Mouse (Mus musculus) liver, postnatal 0 days (tissue): Measurements from ENCODE around the gene Gkap1. TPM values are rescaled to one million over a fixed set of nuclear protein-coding genes. Genes with fewer than 3 reads are reported as not detected.
A peak's percentile ranks its signal among the peaks of the same experiment; 100 is the strongest.

Source experiments
- ATAC-seq: fragments of 200-750 bp; cut with Nextera tagmentation; 2 replicates; pipeline ENCODE4 v1.8.0; 2017; ENCODE audit warnings: mild to moderate bottlenecking, moderate library complexity
- DNase-seq: peaks from one replicate; pipeline ENCODE4 v3.0.0-alpha.2; 2016
- H3K27ac ChIP-seq: fragments of 300-500 bp; sonication (generic); 2 replicates; pipeline ENCODE4 v1.5.1; 2014; ENCODE audit warnings: antibody characterized with exemption, moderate library complexity, mild to moderate bottlenecking, low read depth
- H3K27me3 ChIP-seq: fragments of 300-500 bp; sonication (generic); 2 replicates; pipeline ENCODE4 v1.6.1; 2014; ENCODE audit warnings: low read length, control low read depth, mixed read lengths; ENCODE audit not compliant: insufficient read depth
- H3K36me3 ChIP-seq: fragments of 300-500 bp; sonication (generic); replicated peaks from 2 replicates; pipeline ENCODE4 v1.6.1; 2014; ENCODE audit warnings: mild to moderate bottlenecking, control low read depth, low read length, moderate library complexity, mixed read lengths; ENCODE audit not compliant: insufficient read depth
- H3K4me1 ChIP-seq: fragments of 300-500 bp; sonication (generic); 2 replicates; pipeline ENCODE4 v1.6.1; 2014; ENCODE audit warnings: antibody characterized with exemption, mild to moderate bottlenecking, control low read depth; ENCODE audit not compliant: insufficient read depth
- H3K4me2 ChIP-seq: fragments of 300-500 bp; sonication (generic); 2 replicates; pipeline ENCODE4 v1.6.1; 2014; ENCODE audit warnings: low read depth, mild to moderate bottlenecking, low read length, moderate library complexity, mixed read lengths
- H3K4me3 ChIP-seq: fragments of 300-500 bp; sonication (generic); 2 replicates; pipeline ENCODE4 v1.5.1; 2014; ENCODE audit warnings: low read depth, low read length
- H3K9ac ChIP-seq: fragments of 300-500 bp; sonication (generic); replicated peaks from 2 replicates; pipeline ENCODE4 v1.6.1; 2014; ENCODE audit warnings: mild to moderate bottlenecking, moderate library complexity
- H3K9me3 ChIP-seq: fragments of 300-500 bp; sonication (generic); 2 replicates; pipeline ENCODE4 v1.6.1; 2016; ENCODE audit warnings: mild to moderate bottlenecking, control low read depth, low read length, mixed read lengths
- CTCF ChIP-seq: sonication (generic); IDR thresholded peaks from 2 replicates; pipeline ENCODE4 v1.5.1; 2016; ENCODE audit warnings: antibody characterized with exemption, low read depth
- EP300 ChIP-seq: IDR thresholded peaks from 2 replicates; pipeline ENCODE4 v1.6.1; 2016; ENCODE audit warnings: antibody characterized with exemption, low read depth, mild to moderate bottlenecking
- WGBS: fragments of 180-500 bp; shearing (Covaris S2); extraction: QIAGEN DNeasy Blood & Tissue Kit; methylation state at CpG from one replicate; pipeline ENCODE4 v1.1.7; 2014; ENCODE audit not compliant: insufficient replicate concordance; 5-methylcytosine and 5-hydroxymethylcytosine counted together
- polyA plus RNA-seq: library from polyadenylated mRNA; unstranded; fragments of >200 nt; fragmentation: Nextera tagmentation; extraction: Ambion mirVana; gene quantifications from 2 replicates; pipeline ENCODE4 v1.2.1, GENCODE M21; 2015

The Gkap1 gene
- polyA plus RNA-seq = 10.4 and 14.1 TPM in 2 replicates

GRCm38 (mm10) chr13:58275599-58275998 is at the start of gene Gkap1:
Gene Gkap1, minus strand, starts transcription at chr13:58275699.
- Histone ChIP-seq H3K27me3 (peaks cover 33% of the 10 kb centered on the region), H3K36me3 (no peaks in the 10 kb centered on the region), H3K4me3 (peak within 1 kb of the TSS; percentile 73), H3K4me2 (peak within 1 kb of the TSS; percentile 93), H3K27ac (peak within 1 kb of the TSS; percentile 57), H3K9me3 (no peaks in the 10 kb centered on the region), H3K9ac (peak within 1 kb of the TSS; percentile 78), H3K4me1 (peaks cover 3% of the 10 kb centered on the region; the same call in 1 of the 2 replicates)
- DNase-seq (no peak), ATAC-seq (no peak)
- TF ChIP-seq EP300 (no peak), CTCF (no peak)
- 70% methylated on average over 8 of the region's 8 CpGs for WGBS

- Histone ChIP-seq H3K4me1 (no peaks in the 10 kb centered on the region), H3K27me3 (no peaks in the 10 kb centered on the region), H3K36me3 (no peaks in the 10 kb centered on the region), H3K27ac (no peak overlapping the region), H3K9me3 (no peaks in the 10 kb centered on the region), H3K4me2 (no peak overlapping the region), H3K4me3 (no peak overlapping the region), H3K9ac (no peak overlapping the region)
- no peak for DNase-seq
- ATAC-seq = no peak
- TF ChIP-seq CTCF (no peak), EP300 (no peak)
- WGBS = 60% methylated on average over 2 of the region's 2 CpGs
Observed at GRCm38 (mm10) chr13:58317768-58318167, 42.3 kb upstream of the Gkap1 start.

DNA sequence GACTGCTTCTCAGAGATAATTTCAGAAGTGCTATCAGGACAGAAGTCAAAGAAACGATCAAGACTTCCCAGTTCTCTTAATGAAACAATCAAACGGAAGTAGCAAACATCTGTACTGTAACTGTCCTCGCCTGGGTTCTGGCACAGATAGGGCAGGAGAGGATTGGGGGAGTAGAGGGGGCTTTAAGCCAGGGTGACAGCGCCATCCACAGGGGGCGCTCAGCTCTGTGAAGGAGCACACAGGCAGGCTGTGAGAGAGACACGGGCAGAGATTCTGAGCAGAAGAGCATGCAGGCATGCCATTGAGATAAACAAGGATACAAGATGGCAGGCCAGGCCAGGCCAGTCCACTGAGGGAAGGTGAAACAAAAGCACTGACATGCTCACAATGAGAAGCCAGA is 39.5 kb upstream of the Gkap1 start:
- Histone ChIP-seq H3K4me1 (no peaks in the 10 kb centered on the region), H3K4me3 (no peak overlapping the region), H3K36me3 (no peaks in the 10 kb centered on the region), H3K9me3 (no peaks in the 10 kb centered on the region), H3K27ac (no peak overlapping the region), H3K27me3 (no peaks in the 10 kb centered on the region), H3K9ac (no peak overlapping the region), H3K4me2 (no peak overlapping the region)
- DNase-seq (no peak), ATAC-seq (peak; percentile 62)
- peak; percentile 85 for TF ChIP-seq EP300
- peak; percentile 29 for TF ChIP-seq CTCF
- 50% methylated on average over 6 of the region's 6 CpGs for WGBS

- Histone ChIP-seq H3K4me1 (no peaks in the 10 kb centered on the region), H3K36me3 (no peaks in the 10 kb centered on the region), H3K27me3 (no peaks in the 10 kb centered on the region), H3K27ac (no peak overlapping the region), H3K9ac (no peak overlapping the region), H3K4me2 (no peak overlapping the region), H3K4me3 (no peak overlapping the region), H3K9me3 (no peaks in the 10 kb centered on the region)
- DNase-seq = no peak
- TF ChIP-seq CTCF = no peak
- no peak for TF ChIP-seq EP300
- 66% methylated on average over 3 of the region's 3 CpGs for WGBS
- no peak for ATAC-seq
Observed at GRCm38 (mm10) chr13:58313758-58314157, 38.3 kb upstream of the Gkap1 start.

DNA sequence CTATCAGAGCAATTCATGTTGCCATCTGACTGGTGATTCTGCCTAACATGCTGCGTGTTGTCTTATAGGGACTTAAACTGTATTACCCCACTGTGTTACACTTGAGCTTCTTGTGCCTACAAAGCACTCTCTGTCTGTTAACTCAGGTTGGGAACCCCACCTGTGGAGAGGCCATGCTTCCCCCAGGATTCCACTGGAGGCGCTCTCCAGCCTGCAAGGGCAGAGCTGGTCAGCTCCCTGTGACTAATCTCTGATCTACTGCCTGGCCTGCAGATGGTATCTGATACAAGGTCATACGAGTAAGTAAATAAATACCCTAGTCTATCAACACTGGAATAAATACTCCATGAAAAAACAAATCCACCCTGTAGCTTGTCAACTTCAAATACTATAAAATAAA is 35.9 kb upstream of the Gkap1 start:
- Histone ChIP-seq H3K4me2 (no peak overlapping the region), H3K36me3 (no peaks in the 10 kb centered on the region), H3K27me3 (no peaks in the 10 kb centered on the region), H3K27ac (no peak overlapping the region), H3K4me3 (no peak overlapping the region), H3K9me3 (no peaks in the 10 kb centered on the region), H3K9ac (no peak overlapping the region), H3K4me1 (no peaks in the 10 kb centered on the region)
- 58% methylated on average over 3 of the region's 3 CpGs for WGBS
- ATAC-seq (no peak), DNase-seq (no peak)
- no peak for TF ChIP-seq EP300

DNA sequence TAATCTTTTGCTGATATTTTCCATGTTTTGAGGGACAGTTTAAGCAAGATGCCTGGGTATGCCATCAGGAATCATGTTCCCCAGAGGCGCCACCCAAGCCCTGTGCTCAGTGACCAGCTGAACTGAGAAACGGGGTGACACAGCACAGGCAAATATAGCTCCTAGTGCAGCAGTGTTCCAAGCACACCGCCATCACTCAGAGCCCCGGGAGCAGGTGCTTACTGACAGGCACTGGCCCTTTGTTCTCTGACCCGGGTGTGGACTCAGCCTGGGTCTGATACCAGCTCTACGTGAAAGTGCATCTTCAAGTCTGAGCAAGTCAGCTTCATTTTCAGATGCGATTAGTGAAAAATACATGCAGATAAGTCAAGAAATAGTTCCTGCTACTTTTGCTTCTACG is 34.0 kb upstream of the Gkap1 start:
- H3K27me3 ChIP-seq = no peaks in the 10 kb centered on the region
- H3K36me3 ChIP-seq = no peaks in the 10 kb centered on the region
- H3K4me3 ChIP-seq = no peak overlapping the region
- TF ChIP-seq CTCF (no peak), EP300 (no peak)
- no peak for DNase-seq
- H3K4me1 ChIP-seq = no peaks in the 10 kb centered on the region
- no peak overlapping the region for H3K9ac ChIP-seq
- 69% methylated on average over 8 of the region's 8 CpGs for WGBS
- ATAC-seq = no peak
- no peak overlapping the region for H3K4me2 ChIP-seq
- no peak overlapping the region for H3K27ac ChIP-seq
- no peaks in the 10 kb centered on the region for H3K9me3 ChIP-seq

DNA sequence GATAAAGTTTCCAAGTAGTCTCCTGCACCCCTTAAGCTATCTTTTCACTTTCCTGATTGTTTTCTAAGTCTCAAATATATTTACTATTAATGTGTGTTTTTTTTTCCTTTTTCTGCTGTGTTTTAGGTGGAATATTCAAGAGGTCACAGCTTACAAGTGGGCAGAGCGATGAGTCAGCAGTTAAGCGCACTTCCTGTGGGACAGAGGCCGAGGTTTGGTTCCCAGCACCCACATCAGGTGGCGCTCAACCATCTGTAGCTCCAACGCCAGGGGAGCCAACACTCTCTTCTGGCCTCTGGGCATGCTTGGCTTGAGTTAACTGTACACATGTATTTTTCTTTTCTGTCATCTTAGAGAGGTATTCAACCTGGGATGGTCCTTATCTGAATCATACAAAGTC is 32.0 kb upstream of the Gkap1 start:
- WGBS = 81% methylated on average over 5 of the region's 5 CpGs
- Histone ChIP-seq H3K4me2 (no peak overlapping the region), H3K9ac (no peak overlapping the region), H3K27ac (no peak overlapping the region), H3K4me3 (no peak overlapping the region), H3K9me3 (no peaks in the 10 kb centered on the region), H3K36me3 (no peaks in the 10 kb centered on the region), H3K4me1 (no peaks in the 10 kb centered on the region), H3K27me3 (no peaks in the 10 kb centered on the region)
- ATAC-seq (no peak), DNase-seq (no peak)
- TF ChIP-seq CTCF = no peak
- TF ChIP-seq EP300 = no peak
